Mouse (Mus musculus) kidney, adult 10 weeks (tissue): ENCODE measurements around the gene Lyrm7. TPM values are rescaled to one million over a fixed set of nuclear protein-coding genes. Genes with fewer than 3 reads are reported as not detected.

ENCODE experiments used
- polyA plus RNA-seq: library from polyadenylated mRNA; stranded (reverse); fragments of 350-450 nt; fragmentation: Illumina TruSeq; extraction: RNeasy Lipid Tissue Mini Kit (QIAGEN cat#74804); gene quantifications from one replicate; pipeline ENCODE4 v1.2.3, GENCODE M21; 2014; ENCODE audit warnings: low read depth, low replicate concordance

The Lyrm7 gene
- polyA plus RNA-seq, result 16.7 TPM

GRCm38 (mm10) chr11:54860256-54861038 lies at the start of gene Lyrm7:
Gene Lyrm7, minus strand, starts transcription at chr11:54860916.

GRCm38 (mm10) chr11:54902333-54903323 lies 41.9 kb upstream of the Lyrm7 start, which contains the start of gene Gpx3:
Gene Gpx3, plus strand, starts transcription at chr11:54902453.

DNA sequence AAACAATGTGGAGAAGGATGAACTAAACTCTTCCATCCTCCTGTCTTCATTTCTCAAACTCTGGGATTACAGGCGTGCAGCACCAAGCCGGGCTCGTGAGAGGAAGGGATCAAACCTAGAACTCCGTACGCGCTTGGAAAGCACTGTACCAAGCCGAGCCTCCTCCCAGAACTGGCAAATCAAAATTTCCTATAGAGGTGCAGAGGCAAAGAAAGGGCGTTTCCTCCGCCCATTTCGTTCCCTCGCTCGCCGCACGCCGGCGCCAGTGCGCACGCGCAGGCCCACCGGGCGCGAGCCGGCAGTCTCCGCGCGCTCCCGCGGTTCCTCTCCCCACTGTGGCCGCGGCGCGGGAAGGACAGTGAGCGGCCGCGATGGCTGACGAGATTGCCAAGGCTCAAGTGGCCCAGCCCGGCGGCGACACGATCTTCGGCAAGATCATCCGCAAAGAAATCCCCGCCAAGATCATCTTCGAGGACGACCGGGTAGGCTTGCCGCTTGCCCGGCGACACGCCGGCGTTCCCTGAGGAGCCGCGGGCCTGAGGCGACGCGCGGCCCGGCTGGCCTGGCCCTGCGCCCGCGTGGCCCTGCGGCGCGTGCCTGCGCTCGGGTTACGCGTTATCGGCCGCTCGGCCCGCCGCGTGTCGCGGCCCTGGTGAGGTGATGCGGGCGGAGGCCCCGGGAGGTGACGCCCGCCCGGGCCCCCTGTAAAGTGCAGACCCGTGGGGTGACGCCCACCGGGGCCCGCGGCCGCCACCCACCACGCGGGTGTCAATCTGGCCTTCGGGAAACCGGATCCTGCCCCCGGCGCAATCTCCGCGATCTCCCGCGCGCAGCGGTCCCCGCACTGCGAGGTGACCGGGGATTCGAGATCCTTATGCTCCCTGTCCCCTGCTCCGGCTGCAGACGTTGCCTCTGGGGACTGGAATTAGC lies 5.7 kb upstream of the Lyrm7 start, which contains the start of gene Hint1:
Hint1 (plus strand) TSS at position 265 of the 930 bp plus-strand sequence.

GRCm38 (mm10) chr11:54787488-54788474 lies 72.9 kb downstream of the Lyrm7 start, which contains the start of gene Cdc42se2:
Gene Cdc42se2, minus strand, starts transcription at chr11:54787675.

Other genes with a start within 250 kb of the Lyrm7 start
- gene Cdc42se2, start 73.2 kb downstream of the Lyrm7 start, polyA plus RNA-seq, result 34.7 TPM
- gene Hint1, start 5.5 kb upstream of the Lyrm7 start, polyA plus RNA-seq, result 424 TPM
- gene Gpx3, start 41.5 kb upstream of the Lyrm7 start, polyA plus RNA-seq, result 11,404 TPM
- gene Tnip1, start 102.0 kb upstream of the Lyrm7 start, polyA plus RNA-seq, result 1.0 TPM
- gene Anxa6, start 172.5 kb upstream of the Lyrm7 start, polyA plus RNA-seq, result 10.1 TPM
- 0.97 TPM for gene Ccdc69, start 217.2 kb upstream of the Lyrm7 start, polyA plus RNA-seq
- gene Gm2a, start 237.2 kb upstream of the Lyrm7 start, polyA plus RNA-seq, result 106 TPM